Mouse (Mus musculus): ENCODE results near the gene Rin3. TPM values are rescaled to one million over a fixed set of nuclear protein-coding genes. Genes with fewer than 3 reads are reported as not detected.
A peak's percentile ranks its signal among the peaks of the same experiment; 100 is the strongest.

The Rin3 gene
- 3.7 and 5.9 TPM in 2 replicates for total RNA-seq (2014; rRNA removed)
- 1.6 and 1.8 TPM in 2 replicates for polyA plus RNA-seq (2015; fragmentation: Nextera tagmentation; extraction: Ambion mirVana)

DNA sequence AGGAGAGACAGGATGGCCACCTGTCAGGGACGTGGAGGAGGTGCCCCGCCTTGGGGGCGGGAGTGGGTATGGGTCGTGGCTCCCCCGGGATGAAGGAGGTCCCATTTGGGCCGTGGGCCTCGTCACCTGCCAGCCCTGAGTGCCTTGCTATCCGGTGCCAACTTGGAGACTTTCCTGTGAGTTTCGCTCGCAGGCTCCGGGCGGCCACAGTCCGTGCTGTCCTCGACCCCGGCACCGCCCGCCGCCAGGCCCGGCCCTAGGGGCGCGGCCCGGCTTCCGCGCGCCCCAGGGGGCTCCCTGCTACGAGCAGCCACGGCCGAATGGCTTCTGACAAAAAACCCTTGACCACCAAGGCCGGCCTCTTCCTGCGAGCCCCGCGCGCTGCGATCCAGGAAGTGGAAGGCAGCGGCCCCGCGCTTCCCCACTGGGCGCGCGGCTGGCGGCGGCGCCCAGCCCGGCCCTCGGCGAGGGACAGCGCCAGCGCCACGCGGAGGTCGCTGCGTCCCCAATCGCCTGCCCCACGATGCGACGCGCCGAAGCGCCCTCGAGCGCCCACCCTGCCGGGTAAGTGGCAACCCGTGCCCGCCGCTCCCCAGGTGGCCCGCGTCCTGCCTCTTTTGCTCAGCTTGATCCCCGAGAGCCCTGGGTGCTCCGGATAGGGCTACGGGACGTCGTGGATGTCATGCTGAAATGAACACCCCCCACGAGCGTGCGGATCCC, at the start of gene Rin3:
Gene Rin3 (plus strand): TSS at position 286 of the 720 bp plus-strand sequence.
- Histone ChIP-seq H3K36me3 (ENCODE audit: insufficient read depth, low read length) (no peaks in the 10 kb centered on the region), H3K4me3 (ENCODE audit: low read depth, low read length) (peak within 1 kb of the TSS; percentile 55), H3K4me1 (ENCODE audit: insufficient read depth, low read length) (peaks cover 5% of the 10 kb centered on the region; the same call in 1 of the 2 replicates), H3K27ac (ENCODE audit: low read depth, low read length) (peak within 1 kb of the TSS; percentile 59; the same call in 1 of the 2 replicates), H3K27me3 (ENCODE audit: insufficient read depth, low read length) (peaks cover 5% of the 10 kb centered on the region; the same call in 1 of the 2 replicates), H3K4me2 (ENCODE audit: low read depth, low read length, poor library complexity, severe bottlenecking) (peak within 1 kb of the TSS; percentile 99), H3K9ac (replicated peaks; ENCODE audit: low read length, poor library complexity, severe bottlenecking) (peak within 1 kb of the TSS; percentile 67), H3K9me3 (ENCODE audit: low read length) (no peaks in the 10 kb centered on the region; the same call in 1 of the 2 replicates)
- no peak for TF ChIP-seq CTCF (IDR thresholded peaks at IDR 0.05)
- ATAC-seq (ENCODE audit: low FRiP score), result peak; percentile 36; the same call in 1 of the 2 replicates
- WGBS, result 1% methylated on average over 73 of the region's 75 CpGs
- no peak for DNase-seq (ENCODE audit: low spot score)

DNA sequence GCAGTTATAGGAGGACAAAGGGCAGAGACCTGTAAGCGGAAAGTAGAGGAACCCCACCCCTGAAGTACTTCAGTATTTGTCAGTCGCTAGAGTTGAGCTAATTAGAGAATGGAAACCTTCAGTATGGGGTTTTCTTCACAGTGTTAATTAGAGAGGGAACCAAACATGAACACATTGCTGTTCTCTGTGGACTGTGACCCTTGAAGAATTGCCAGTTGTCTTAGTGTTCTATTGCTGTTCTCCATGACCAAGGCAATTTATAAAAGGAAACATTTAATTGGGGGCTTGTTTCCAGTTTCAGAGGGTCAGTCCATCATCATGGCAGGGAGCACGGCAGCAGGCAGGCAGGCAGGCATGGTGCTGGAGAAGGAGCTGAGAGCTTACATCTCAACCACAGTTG, 47.3 kb upstream of the Rin3 start:
- 92% methylated on average over 3 of the region's 3 CpGs for WGBS
- Histone ChIP-seq H3K9me3 (ENCODE audit: low read length) (no peaks in the 10 kb centered on the region), H3K4me3 (ENCODE audit: low read depth, low read length) (no peak overlapping the region), H3K36me3 (ENCODE audit: insufficient read depth, low read length) (no peaks in the 10 kb centered on the region), H3K9ac (replicated peaks; ENCODE audit: low read length, poor library complexity, severe bottlenecking) (no peak overlapping the region), H3K4me1 (ENCODE audit: insufficient read depth, low read length) (no peaks in the 10 kb centered on the region), H3K27me3 (ENCODE audit: insufficient read depth, low read length) (no peaks in the 10 kb centered on the region), H3K27ac (ENCODE audit: low read depth, low read length) (no peak overlapping the region), H3K4me2 (ENCODE audit: low read depth, low read length, poor library complexity, severe bottlenecking) (no peak overlapping the region)
- ATAC-seq (ENCODE audit: low FRiP score) (no peak), DNase-seq (ENCODE audit: low spot score) (no peak)
- no peak for TF ChIP-seq CTCF (IDR thresholded peaks at IDR 0.05)

DNA sequence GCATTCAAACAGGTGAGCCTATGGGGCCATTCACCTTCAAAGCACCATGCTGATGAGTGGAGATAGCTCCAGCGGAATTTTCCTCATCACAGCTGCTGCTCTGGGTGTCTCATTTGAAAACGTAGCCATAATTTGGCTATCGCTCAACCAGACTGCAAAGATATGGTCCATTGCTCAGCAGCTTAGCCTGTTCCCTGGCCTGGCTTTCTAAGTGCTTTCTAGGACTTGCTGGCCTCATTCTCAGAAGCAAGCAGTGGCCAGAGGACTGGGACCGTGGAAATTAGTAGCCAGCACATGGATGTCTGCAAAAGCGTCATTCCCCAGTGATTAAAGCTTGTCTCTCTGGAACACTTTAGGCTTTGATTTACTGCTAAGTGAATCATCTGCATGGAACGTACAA, 46.5 kb upstream of the Rin3 start:
- DNase-seq (ENCODE audit: low spot score), result no peak
- WGBS, result 84% methylated on average over 6 of the region's 6 CpGs
- Histone ChIP-seq H3K9me3 (ENCODE audit: low read length) (no peaks in the 10 kb centered on the region), H3K4me1 (ENCODE audit: insufficient read depth, low read length) (no peaks in the 10 kb centered on the region), H3K27ac (ENCODE audit: low read depth, low read length) (no peak overlapping the region), H3K4me2 (ENCODE audit: low read depth, low read length, poor library complexity, severe bottlenecking) (no peak overlapping the region), H3K9ac (replicated peaks; ENCODE audit: low read length, poor library complexity, severe bottlenecking) (no peak overlapping the region), H3K27me3 (ENCODE audit: insufficient read depth, low read length) (no peaks in the 10 kb centered on the region), H3K36me3 (ENCODE audit: insufficient read depth, low read length) (no peaks in the 10 kb centered on the region), H3K4me3 (ENCODE audit: low read depth, low read length) (no peak overlapping the region)
- no peak for TF ChIP-seq CTCF (IDR thresholded peaks at IDR 0.05)
- ATAC-seq (ENCODE audit: low FRiP score), result no peak

DNA sequence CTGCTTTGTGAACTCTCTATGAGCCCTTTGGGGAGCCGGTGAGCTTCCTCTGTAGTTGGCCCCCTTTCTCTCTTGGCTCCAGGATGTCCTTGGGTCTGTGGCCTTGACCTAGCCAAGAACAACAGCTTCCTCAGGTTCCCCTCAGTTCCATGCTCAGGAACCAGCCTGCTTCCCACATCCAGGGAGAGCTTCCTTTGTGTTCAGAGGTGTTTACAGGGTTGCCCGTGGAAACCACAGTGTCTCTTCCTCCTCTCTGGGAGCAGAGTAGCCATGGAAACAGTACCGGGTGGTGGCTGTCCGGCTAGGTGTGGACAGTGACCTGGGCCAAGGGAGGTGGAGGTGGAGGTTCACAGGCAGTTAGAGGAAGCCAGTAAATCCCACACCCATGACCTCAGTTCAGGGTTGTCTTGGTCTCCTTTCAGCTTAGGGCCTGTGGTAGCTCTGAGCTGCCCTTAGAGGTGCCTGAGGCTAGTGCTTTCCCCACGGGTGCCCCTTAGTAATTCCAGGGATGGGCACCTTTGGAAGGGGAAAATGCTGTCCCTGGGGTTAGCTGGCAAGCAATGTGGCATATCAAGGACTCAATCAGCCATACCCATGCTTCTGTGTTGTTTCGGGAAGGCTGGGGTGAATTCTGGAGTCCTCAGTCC, 40.6 kb upstream of the Rin3 start:
- Histone ChIP-seq H3K4me2 (ENCODE audit: low read depth, low read length, poor library complexity, severe bottlenecking) (no peak overlapping the region), H3K27ac (ENCODE audit: low read depth, low read length) (no peak overlapping the region), H3K4me3 (ENCODE audit: low read depth, low read length) (no peak overlapping the region), H3K9me3 (ENCODE audit: low read length) (no peaks in the 10 kb centered on the region), H3K4me1 (ENCODE audit: insufficient read depth, low read length) (0 out of 2 replicates have a peak, but pooled peaks cover 4% of the 10 kb centered on the region), H3K36me3 (ENCODE audit: insufficient read depth, low read length) (no peaks in the 10 kb centered on the region), H3K27me3 (ENCODE audit: insufficient read depth, low read length) (no peaks in the 10 kb centered on the region), H3K9ac (replicated peaks; ENCODE audit: low read length, poor library complexity, severe bottlenecking) (no peak overlapping the region)
- DNase-seq (ENCODE audit: low spot score) (peak; percentile 29), ATAC-seq (ENCODE audit: low FRiP score) (peak; percentile 67)
- TF ChIP-seq CTCF (IDR thresholded peaks at IDR 0.05), result no peak
- 45% methylated on average over 6 of the region's 6 CpGs for WGBS

DNA sequence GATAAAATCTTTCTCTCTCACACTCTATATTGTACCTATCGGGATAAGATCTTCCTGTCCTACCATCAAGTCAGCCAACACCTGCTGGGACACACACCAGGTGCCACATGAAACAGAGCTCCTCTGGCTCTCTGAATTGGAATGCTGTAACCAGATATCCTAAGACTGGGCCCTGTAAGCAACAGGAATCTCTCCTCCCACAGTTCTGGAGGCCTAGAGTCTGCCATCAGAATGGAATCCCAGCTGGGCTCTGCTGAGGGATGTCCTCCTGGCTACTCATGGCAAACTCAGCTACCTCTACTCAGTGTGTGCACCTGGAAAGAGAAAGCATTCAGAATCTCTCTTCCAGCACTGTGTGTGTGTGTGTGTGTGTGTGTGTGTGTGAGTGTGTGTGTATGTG, 38.9 kb upstream of the Rin3 start:
- TF ChIP-seq CTCF (IDR thresholded peaks at IDR 0.05), result no peak
- H3K27ac ChIP-seq (ENCODE audit: low read depth, low read length), result no peak overlapping the region
- H3K27me3 ChIP-seq (ENCODE audit: insufficient read depth, low read length), result no peaks in the 10 kb centered on the region
- 0 out of 2 replicates have a peak, but pooled peaks cover 4% of the 10 kb centered on the region for H3K4me1 ChIP-seq (ENCODE audit: insufficient read depth, low read length)
- no peaks in the 10 kb centered on the region for H3K9me3 ChIP-seq (ENCODE audit: low read length)
- 69% methylated on average over 1 of the region's 1 CpGs for WGBS
- no peak overlapping the region for H3K4me3 ChIP-seq (ENCODE audit: low read depth, low read length)
- H3K36me3 ChIP-seq (ENCODE audit: insufficient read depth, low read length), result no peaks in the 10 kb centered on the region
- DNase-seq (ENCODE audit: low spot score) (no peak), ATAC-seq (ENCODE audit: low FRiP score) (no peak)
- H3K4me2 ChIP-seq (ENCODE audit: low read depth, low read length, poor library complexity, severe bottlenecking), result no peak overlapping the region
- H3K9ac ChIP-seq (replicated peaks; ENCODE audit: low read length, poor library complexity, severe bottlenecking), result no peak overlapping the region

DNA sequence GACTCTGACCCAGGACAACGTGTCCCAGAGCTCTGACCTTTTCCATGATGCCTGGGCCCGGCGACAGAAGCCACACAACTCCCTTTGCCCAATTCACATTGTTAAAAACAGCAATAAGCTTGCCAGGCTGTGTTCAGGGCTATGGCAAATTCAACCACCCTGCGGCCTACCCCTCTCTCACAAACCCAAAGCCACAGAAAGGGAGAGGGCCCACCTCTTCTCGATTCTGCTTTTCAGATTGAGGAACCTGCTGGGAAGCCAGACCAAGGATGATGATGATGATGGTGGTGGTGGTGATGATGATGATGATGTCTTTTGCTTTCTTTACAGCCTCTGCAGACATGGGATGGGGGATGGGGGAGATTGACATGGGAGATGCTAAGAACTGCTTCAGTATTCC, 36.6 kb upstream of the Rin3 start:
- DNase-seq (ENCODE audit: low spot score) (no peak), ATAC-seq (ENCODE audit: low FRiP score) (no peak)
- H3K4me3 ChIP-seq (ENCODE audit: low read depth, low read length), result no peak overlapping the region
- no peak overlapping the region for H3K27ac ChIP-seq (ENCODE audit: low read depth, low read length)
- no peak overlapping the region for H3K4me2 ChIP-seq (ENCODE audit: low read depth, low read length, poor library complexity, severe bottlenecking)
- WGBS, result 86% methylated on average over 5 of the region's 5 CpGs
- no peak overlapping the region for H3K9ac ChIP-seq (replicated peaks; ENCODE audit: low read length, poor library complexity, severe bottlenecking)
- H3K27me3 ChIP-seq (ENCODE audit: insufficient read depth, low read length), result no peaks in the 10 kb centered on the region
- no peaks in the 10 kb centered on the region for H3K36me3 ChIP-seq (ENCODE audit: insufficient read depth, low read length)
- H3K4me1 ChIP-seq (ENCODE audit: insufficient read depth, low read length), result 0 out of 2 replicates have a peak, but pooled peaks cover 4% of the 10 kb centered on the region
- no peaks in the 10 kb centered on the region for H3K9me3 ChIP-seq (ENCODE audit: low read length)
- no peak for TF ChIP-seq CTCF (IDR thresholded peaks at IDR 0.05)
